Mouse (Mus musculus): ENCODE results near the gene Appl1.
"Not testable (repeated sequence)": the region's sequence is repeated elsewhere in the genome, so short reads cannot be mapped to it uniquely, and the experiment has no call there.

Gene Appl1

GRCm38 (mm10) chr14:26960518-26960917, 10.5 kb downstream of the Appl1 start:
- DNase-seq = no peak

GRCm38 (mm10) chr14:26956139-26956538, 14.9 kb downstream of the Appl1 start:
- DNase-seq = not testable (repeated sequence)

GRCm38 (mm10) chr14:26935558-26935957, 35.5 kb downstream of the Appl1 start:
- DNase-seq = no peak

- no peak for DNase-seq
These were observed 36.1 kb downstream of the Appl1 start for GRCm38 (mm10) chr14:26934891-26935290.

GRCm38 (mm10) chr14:26923702-26924421, 47.2 kb downstream of the Appl1 start:
- no peak for DNase-seq

- DNase-seq = no peak
These were observed 51.7 kb downstream of the Appl1 start for GRCm38 (mm10) chr14:26919310-26919709.

GRCm38 (mm10) chr14:26913681-26914268, 57.3 kb downstream of the Appl1 start:
- no peak for DNase-seq

GRCm38 (mm10) chr14:26911826-26912225, 59.2 kb downstream of the Appl1 start:
- peak; percentile 65 for DNase-seq

GRCm38 (mm10) chr14:26911201-26911600, 59.8 kb downstream of the Appl1 start:
- peak; percentile 93 for DNase-seq

- DNase-seq = peak; percentile 41
These were observed 60.6 kb downstream of the Appl1 start for GRCm38 (mm10) chr14:26910461-26910860.

GRCm38 (mm10) chr14:26907401-26907800, 63.6 kb downstream of the Appl1 start:
- peak; percentile 80 for DNase-seq

- peak; percentile 64 for DNase-seq
These were observed 70.1 kb downstream of the Appl1 start for GRCm38 (mm10) chr14:26900893-26901292.

GRCm38 (mm10) chr14:26899490-26899889, 71.5 kb downstream of the Appl1 start:
- DNase-seq = peak; percentile 25

- peak; percentile 81 for DNase-seq
These were observed 76.6 kb downstream of the Appl1 start, which contains the start of gene Asb14 for GRCm38 (mm10) chr14:26894392-26894791. Gene Asb14 (plus strand): TSS chr14:26894557.

GRCm38 (mm10) chr14:26890777-26891176, 80.3 kb downstream of the Appl1 start:
- no peak for DNase-seq

- peak; percentile 2 for DNase-seq
These were observed 83.8 kb downstream of the Appl1 start for GRCm38 (mm10) chr14:26887244-26887643.

- DNase-seq = peak; percentile 51
These were observed 89.3 kb downstream of the Appl1 start for GRCm38 (mm10) chr14:26881700-26882099.

GRCm38 (mm10) chr14:26879976-26880375, 91.1 kb downstream of the Appl1 start:
- peak; percentile 37 for DNase-seq

- peak; percentile 72 for DNase-seq
These were observed 92.3 kb downstream of the Appl1 start for GRCm38 (mm10) chr14:26878756-26879155.

All from heart, adult 11 months (tissue).